Mouse (Mus musculus): ENCODE measurements around the gene Cyp4f39.
"Not testable (repeated sequence)": the region's sequence is repeated elsewhere in the genome, so short reads cannot be mapped to it uniquely, and the experiment has no call there.

Gene Cyp4f39

DNA sequence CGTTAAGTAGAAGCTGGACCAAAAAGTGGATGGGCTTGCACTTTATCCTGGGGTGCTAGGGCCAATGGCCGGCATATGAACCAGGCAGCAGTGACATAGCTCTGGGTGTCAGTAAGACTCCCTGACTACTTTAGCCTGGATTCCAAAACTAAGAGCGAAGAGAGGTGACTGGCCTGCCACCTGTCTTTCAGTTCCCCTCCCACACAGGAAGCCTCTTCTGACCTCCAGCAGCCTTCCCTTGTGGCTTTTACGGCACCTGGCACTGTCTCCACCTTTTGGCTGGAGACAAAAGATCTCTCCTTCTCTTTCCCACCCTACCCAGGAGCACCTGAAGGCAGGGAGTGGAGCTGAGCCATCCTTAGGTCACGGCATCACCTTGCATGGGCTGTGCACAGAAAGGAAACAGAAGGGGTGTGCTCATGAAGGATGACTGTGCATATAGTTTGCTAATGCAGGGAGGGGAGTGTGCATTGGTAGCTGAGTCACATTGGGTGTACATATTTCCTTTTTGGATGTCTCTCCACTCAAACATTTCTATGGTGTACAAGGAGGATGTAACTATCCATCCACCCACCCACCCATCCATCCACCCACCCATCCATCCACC lies 22.5 kb downstream of the Cyp4f39 start:
- no peak for DNase-seq

DNA sequence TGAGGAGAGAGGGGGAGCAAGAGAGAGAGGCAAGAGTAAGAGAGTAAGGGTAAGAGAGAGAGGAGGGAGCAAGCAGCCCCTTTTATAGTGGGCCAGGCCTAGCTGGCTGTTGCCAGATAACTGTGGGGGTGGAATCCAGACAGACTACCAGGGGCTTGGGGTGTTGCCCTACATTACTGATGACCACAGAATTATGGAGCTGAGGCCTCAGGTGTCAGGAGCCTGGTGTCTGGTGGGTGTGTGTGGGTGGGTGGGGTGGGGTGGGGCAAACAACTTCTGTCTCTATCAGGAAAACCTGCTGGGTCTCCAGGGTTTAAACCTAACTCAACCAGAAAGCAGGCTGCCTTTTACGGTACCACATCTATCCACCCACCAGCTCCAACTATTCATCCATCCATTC lies 24.7 kb downstream of the Cyp4f39 start:
- DNase-seq = no peak

- DNase-seq = no peak
These were observed 26.2 kb downstream of the Cyp4f39 start for GRCm38 (mm10) chr17:32478727-32479126.

- DNase-seq = peak; percentile 38
These were observed 27.3 kb downstream of the Cyp4f39 start for GRCm38 (mm10) chr17:32479554-32480506.

- DNase-seq = no peak
These were observed 29.2 kb downstream of the Cyp4f39 start for GRCm38 (mm10) chr17:32481766-32482165.

- peak; percentile 76 for DNase-seq
These were observed 30.7 kb downstream of the Cyp4f39 start for GRCm38 (mm10) chr17:32483200-32483599.

GRCm38 (mm10) chr17:32492349-32492980 lies 39.9 kb downstream of the Cyp4f39 start:
- peak; percentile 80 for DNase-seq

DNA sequence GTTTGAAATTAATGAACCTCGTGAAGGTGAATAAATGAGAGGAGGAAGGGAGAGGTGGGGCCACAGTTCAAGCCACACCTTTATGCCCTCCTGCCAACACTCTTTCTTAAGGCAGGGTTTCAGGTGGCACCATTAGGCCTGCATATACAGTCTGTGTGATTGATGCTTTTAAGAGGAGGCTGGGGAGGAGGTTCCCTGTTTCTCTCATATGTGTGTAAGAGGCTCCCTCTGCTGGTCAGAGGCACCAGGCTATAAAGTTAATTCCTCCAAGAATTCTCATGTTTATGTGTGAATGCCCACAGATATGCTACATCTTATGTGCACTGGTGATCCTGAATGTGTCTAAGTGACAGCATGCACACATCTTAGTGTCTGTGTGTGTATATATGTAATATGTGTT lies 42.1 kb downstream of the Cyp4f39 start:
- peak; percentile 83 for DNase-seq

- not testable (repeated sequence) for DNase-seq
These were observed 48.0 kb downstream of the Cyp4f39 start for GRCm38 (mm10) chr17:32500511-32500910.

DNA sequence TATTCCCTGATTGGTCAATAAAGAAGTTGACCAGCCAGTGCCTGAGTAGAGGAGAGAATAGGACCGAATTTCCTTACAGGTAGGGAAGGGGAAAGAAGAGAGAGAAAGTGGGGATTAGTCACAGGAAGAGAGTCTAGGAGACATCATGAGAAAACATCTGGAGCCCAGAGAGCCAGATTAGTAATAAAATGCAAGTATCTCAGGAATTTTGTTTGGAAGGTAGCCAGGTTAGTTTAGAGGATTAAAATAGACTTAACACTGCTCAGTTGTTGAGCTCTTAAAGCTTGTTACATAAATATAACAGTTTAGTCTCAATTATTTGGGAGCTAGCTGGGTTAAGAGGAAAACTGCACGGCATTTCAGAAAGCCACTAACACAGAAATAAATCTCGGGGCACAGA lies 48.5 kb downstream of the Cyp4f39 start:
- no peak for DNase-seq

- DNase-seq = no peak
These were observed 50.6 kb downstream of the Cyp4f39 start for GRCm38 (mm10) chr17:32503111-32503510.

GRCm38 (mm10) chr17:32505851-32506728 lies 53.6 kb downstream of the Cyp4f39 start, which contains the start of gene Cyp4f17:
TSS of gene Cyp4f17 (plus strand) at chr17:32506050.
- DNase-seq = peak; percentile 82

DNA sequence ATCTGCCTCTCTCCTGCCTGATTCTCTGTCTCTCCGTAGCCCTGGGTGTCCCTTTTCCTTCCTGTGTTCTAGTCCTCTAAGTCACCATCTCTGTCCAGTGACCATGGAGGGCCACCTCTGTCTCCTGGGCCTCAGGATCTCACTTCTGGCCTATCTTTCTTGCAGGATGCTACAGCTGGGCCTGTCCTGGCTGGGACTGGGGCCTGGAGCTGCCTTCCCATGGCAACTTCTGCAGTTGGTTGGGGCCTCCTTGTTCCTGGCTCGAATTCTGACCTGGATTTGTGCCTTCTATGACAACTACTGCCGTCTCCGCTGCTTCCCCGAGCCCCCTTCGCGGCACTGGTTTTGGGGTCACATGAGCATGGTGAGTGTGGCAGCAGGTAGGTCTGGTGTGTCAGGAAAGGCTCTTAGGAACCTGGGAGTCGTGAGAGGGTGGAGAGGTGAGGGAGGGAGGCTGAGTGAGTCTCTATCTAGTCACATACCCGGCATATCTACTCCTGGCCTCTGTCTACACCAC lies 54.3 kb downstream of the Cyp4f39 start:
- no peak for DNase-seq

DNA sequence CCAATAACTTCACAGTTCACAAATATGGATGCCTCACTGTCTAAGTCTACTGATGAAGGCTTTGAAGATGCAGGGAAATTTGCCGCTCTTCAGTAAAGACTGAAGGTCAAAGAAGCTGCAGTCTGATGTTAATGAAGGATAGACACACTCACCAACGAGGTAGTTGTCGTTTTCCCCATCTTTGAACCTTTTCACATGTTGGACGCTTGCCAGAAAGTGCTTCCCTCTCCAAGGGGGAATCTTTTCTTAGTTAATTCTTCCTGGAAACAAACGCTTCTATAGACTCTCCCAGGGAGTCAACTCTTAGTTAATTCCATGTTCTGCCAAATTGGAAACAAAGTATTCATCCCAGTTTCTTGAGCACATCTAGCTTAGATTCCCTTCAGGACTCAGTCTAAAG lies 63.6 kb downstream of the Cyp4f39 start:
- no peak for DNase-seq

- DNase-seq = no peak
These were observed 69.5 kb downstream of the Cyp4f39 start for GRCm38 (mm10) chr17:32521981-32522380.

GRCm38 (mm10) chr17:32522386-32522785 lies 69.9 kb downstream of the Cyp4f39 start:
- no peak for DNase-seq

DNA sequence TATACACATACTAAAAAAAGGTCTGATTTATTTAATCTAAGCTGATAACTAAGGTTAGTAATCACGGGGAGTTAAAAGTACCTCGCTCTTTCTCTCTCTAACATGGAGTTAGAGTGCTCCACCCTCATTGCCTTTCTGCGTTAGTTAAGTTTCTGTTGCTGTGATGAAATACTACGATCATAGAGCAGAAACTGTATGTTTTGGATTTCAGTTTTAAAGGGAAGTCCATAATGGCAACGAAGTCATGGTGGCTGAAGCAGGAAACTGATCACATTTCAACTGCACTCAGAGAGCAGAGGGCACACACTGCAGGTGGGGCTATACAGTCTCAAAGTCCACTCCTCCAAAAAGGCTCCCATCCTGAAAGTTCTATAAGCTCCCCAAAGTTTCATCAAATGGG lies 70.3 kb downstream of the Cyp4f39 start:
- DNase-seq = no peak

GRCm38 (mm10) chr17:32523895-32524294 lies 71.4 kb downstream of the Cyp4f39 start:
- DNase-seq = no peak

GRCm38 (mm10) chr17:32526341-32526740 lies 73.8 kb downstream of the Cyp4f39 start:
- not testable (repeated sequence) for DNase-seq

DNA sequence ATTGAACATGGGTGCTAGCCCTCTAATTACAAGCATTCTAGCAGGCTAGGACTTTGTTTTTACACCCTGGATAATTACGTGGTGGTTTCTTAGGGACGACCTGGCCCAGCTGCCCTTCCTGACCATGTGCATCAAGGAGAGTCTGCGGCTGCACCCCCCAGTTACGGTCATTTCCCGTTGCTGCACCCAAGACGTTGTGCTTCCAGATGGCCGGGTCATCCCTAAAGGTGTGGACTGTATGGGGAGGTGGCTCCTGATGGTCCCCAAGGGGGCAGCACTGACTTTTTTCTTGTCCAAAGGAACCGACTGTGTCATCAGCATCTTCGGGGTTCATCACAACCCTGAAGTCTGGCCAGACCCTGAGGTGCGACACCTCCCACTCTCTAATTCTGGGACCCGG lies 75.2 kb downstream of the Cyp4f39 start:
- DNase-seq = no peak

- peak; percentile 88 for DNase-seq
These were observed 76.2 kb downstream of the Cyp4f39 start for GRCm38 (mm10) chr17:32528408-32529337.
